Comparison of ENCODE assay signal across 10 mouse cellular contexts in the genomic region with DNA sequence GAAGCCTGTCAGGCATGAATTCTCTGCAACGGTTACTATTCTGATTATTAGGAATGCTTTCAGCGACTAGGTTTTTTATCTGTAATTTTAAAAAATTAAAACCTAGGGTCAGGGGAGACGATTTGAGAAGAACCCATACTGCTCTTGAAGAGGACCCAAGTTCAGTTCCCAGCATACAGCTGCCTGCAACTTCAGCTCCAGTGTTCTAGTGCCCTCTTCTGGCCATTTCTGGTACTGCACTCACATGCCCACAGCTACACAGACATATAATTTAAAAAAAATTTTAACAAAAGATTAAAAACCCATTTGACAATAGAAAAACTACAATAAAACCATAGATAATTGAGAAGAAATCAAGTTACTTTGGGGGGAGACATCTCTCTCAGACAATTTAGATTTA. TPM values are rescaled to one million over a fixed set of nuclear protein-coding genes. Genes with fewer than 3 reads are reported as not detected.
A peak's percentile ranks its signal among the peaks of the same experiment; 100 is the strongest.
DNase-seq lines count a peak whose midpoint lies in the region; ATAC-seq and TF ChIP-seq lines count a peak whose summit lies in the region.
"Had no signal": no experiment of that assay in that cellular context is flagged by ENCODE, and none has a peak within 500 bp of the region (broad histone marks: within the 10 kb centered on the region; RNA-seq: fewer than 3 reads in every experiment).

No protein-coding gene starts in this region.

- H3K4me2 ChIP-seq in intestine, postnatal 0 days (replicated peaks; ENCODE audit: low read depth): no peak overlapping the region
- no peak overlapping the region for H3K4me2 ChIP-seq in intestine, embryonic 16.5 days (ENCODE audit: low read depth, low read length)
- H3K4me2 ChIP-seq: hindbrain, embryonic 14.5 days; limb, embryonic 13.5 days had no signal

- no peaks in the 10 kb centered on the region for H3K27me3 ChIP-seq in intestine, postnatal 0 days (replicated peaks; ENCODE audit: control insufficient read depth, insufficient read depth, low read length)
- no peaks in the 10 kb centered on the region for H3K27me3 ChIP-seq in intestine, embryonic 16.5 days (replicated peaks; ENCODE audit: control insufficient read depth, insufficient read depth, low read length)
- peaks cover 20% of the 10 kb centered on the region for H3K27me3 ChIP-seq in G1E (ENCODE audit: insufficient read depth, low read length)
- H3K27me3 ChIP-seq: limb, embryonic 13.5 days had no signal

- DNase-seq in 416B (ENCODE audit: low read depth) (peak; percentile 20), G1E (ENCODE audit: low spot score) (no peak)
- DNase-seq in naive thymus-derived CD4-positive, alpha-beta T cell, adult 2 months (ENCODE audit: low read depth): peak; percentile 26
- no peak for DNase-seq in embryo, embryonic 11 days
- DNase-seq in left cerebral cortex, adult 18-20 months (ENCODE audit: low spot score in 2 of 2): no peak
- no peak for DNase-seq in layer of hippocampus, postnatal 14 days (ENCODE audit: low spot score in 2 of 2)

- H3K4me1 ChIP-seq in intestine, postnatal 0 days (replicated peaks; ENCODE audit: control insufficient read depth, insufficient read depth, low read length): no peaks in the 10 kb centered on the region
- H3K4me1 ChIP-seq in intestine, embryonic 16.5 days (ENCODE audit: control insufficient read depth, insufficient read depth, low read length): no peaks in the 10 kb centered on the region
- H3K4me1 ChIP-seq in G1E (ENCODE audit: insufficient read depth, low read depth, low read length): peaks cover 28% of the 10 kb centered on the region
- H3K4me1 ChIP-seq: limb, embryonic 13.5 days had no signal

- no peaks in the 10 kb centered on the region for H3K36me3 ChIP-seq in intestine, postnatal 0 days (ENCODE audit: control insufficient read depth, insufficient read depth)
- H3K36me3 ChIP-seq in intestine, embryonic 16.5 days (ENCODE audit: control insufficient read depth, insufficient read depth, low read length): no peaks in the 10 kb centered on the region
- H3K36me3 ChIP-seq in G1E (replicated peaks): no peaks in the 10 kb centered on the region
- H3K36me3 ChIP-seq: limb, embryonic 13.5 days had no signal

- no peak overlapping the region for H3K4me3 ChIP-seq in intestine, postnatal 0 days (ENCODE audit: low read depth, low read length)
- no peak overlapping the region for H3K4me3 ChIP-seq in intestine, embryonic 16.5 days (ENCODE audit: low read length)
- H3K4me3 ChIP-seq in G1E (ENCODE audit: low read depth, low read length): no peak overlapping the region
- H3K4me3 ChIP-seq: limb, embryonic 13.5 days had no signal

- no peak overlapping the region for H3K27ac ChIP-seq in intestine, postnatal 0 days (ENCODE audit: low read depth, low read length)
- H3K27ac ChIP-seq in intestine, embryonic 16.5 days (ENCODE audit: low read length): no peak overlapping the region
- H3K27ac ChIP-seq: hindbrain, embryonic 14.5 days; limb, embryonic 13.5 days had no signal

- ATAC-seq in intestine, postnatal 0 days: no peak
- ATAC-seq in intestine, embryonic 16.5 days: no peak
- ATAC-seq in G1E (ENCODE audit: extremely low read depth, insufficient number of reproducible peaks, low FRiP score, poor library complexity, severe bottlenecking): no peak

- 96% methylated on average over 3 of the region's 3 CpGs for WGBS in intestine, postnatal 0 days
- 94% methylated on average over 3 of the region's 3 CpGs for WGBS in intestine, embryonic 16.5 days

- TF ChIP-seq CTCF in intestine, postnatal 0 days (IDR thresholded peaks at IDR 0.05; ENCODE audit: low read depth): peak; percentile 54
- peak; percentile 51 for TF ChIP-seq CTCF in G1E (IDR thresholded peaks at IDR 0.05; ENCODE audit: low read depth, low read length)

- no peak overlapping the region for H3K9ac ChIP-seq in intestine, postnatal 0 days (ENCODE audit: low read depth, low read length)
- H3K9ac ChIP-seq in intestine, embryonic 16.5 days (ENCODE audit: low read depth, low read length): no peak overlapping the region
- H3K9ac ChIP-seq: hindbrain, embryonic 14.5 days; limb, embryonic 13.5 days had no signal

- peaks cover 5% of the 10 kb centered on the region; the same call in 1 of the 2 replicates for H3K9me3 ChIP-seq in intestine, postnatal 0 days (ENCODE audit: control insufficient read depth)
- 0 out of 2 replicates have a peak, but pooled peaks cover 4% of the 10 kb centered on the region for H3K9me3 ChIP-seq in intestine, embryonic 16.5 days (ENCODE audit: control insufficient read depth, low read length)
- H3K9me3 ChIP-seq in G1E (replicated peaks): no peaks in the 10 kb centered on the region; the same call in 1 of the 2 replicates

RNA-seq across cellular contexts. Expression of gene Plxnc1, which starts 20.5 kb away (rescaled TPM):
- polyA plus RNA-seq in intestine, postnatal 0 days (2015; fragmentation: Nextera tagmentation; extraction: Ambion mirVana): 0.70 and 0.80 TPM in 2 replicates
- polyA plus RNA-seq in intestine, embryonic 16.5 days (2015; fragmentation: Nextera tagmentation; extraction: Ambion mirVana): 0.72 and 0.75 TPM in 2 replicates
- total RNA-seq in G1E (2014; fragmentation: Nextera tagmentation) (131 and 132 TPM in 2 replicates), G1E (2017) (121 and 163 TPM in 2 replicates)
- polyA plus RNA-seq in G1E (2012): 23.0 and 25.9 TPM in 2 replicates
- 10 to 100 TPM; 47.5 to 56.2 TPM for total RNA-seq in left cerebral cortex, adult 18-20 months (2021)
- total RNA-seq in layer of hippocampus, postnatal 14 days (2021): 10 to 100 TPM; 32.7 to 33.0 TPM

Comparison
In these comparisons a context has a peak if more than half of its experiments do, and no peak if none do; other contexts are left out.
1. DNase-seq: peak in 416B (single experiment) and naive thymus-derived CD4-positive, alpha-beta T cell, adult 2 months (single experiment); none in G1E (single experiment), embryo, embryonic 11 days (single experiment), left cerebral cortex, adult 18-20 months (0 of 2) and layer of hippocampus, postnatal 14 days (0 of 2).